Mouse (Mus musculus): ENCODE data around the gene P4ha2. TPM values are rescaled to one million over a fixed set of nuclear protein-coding genes. Genes with fewer than 3 reads are reported as not detected.

P4ha2 gene
- total RNA-seq, 2 experiments from 2014 or later: not detected

- no peak for ATAC-seq (replicated peaks; ENCODE audit: low FRiP score, poor library complexity, severe bottlenecking)
Measured at GRCm38 (mm10) chr11:54101701-54102100, 1.8 kb downstream of the P4ha2 start.

- no peak for ATAC-seq (replicated peaks; ENCODE audit: low FRiP score, poor library complexity, severe bottlenecking)
Measured at GRCm38 (mm10) chr11:54102706-54103449, 3.0 kb downstream of the P4ha2 start.

GRCm38 (mm10) chr11:54105011-54105410 lies 5.1 kb downstream of the P4ha2 start:
- ATAC-seq (replicated peaks; ENCODE audit: low FRiP score, poor library complexity, severe bottlenecking): no peak

GRCm38 (mm10) chr11:54106676-54107075 lies 6.8 kb downstream of the P4ha2 start:
- ATAC-seq (replicated peaks; ENCODE audit: low FRiP score, poor library complexity, severe bottlenecking): no peak

GRCm38 (mm10) chr11:54107239-54107638 lies 7.3 kb downstream of the P4ha2 start:
- no peak for ATAC-seq (replicated peaks; ENCODE audit: low FRiP score, poor library complexity, severe bottlenecking)

GRCm38 (mm10) chr11:54108131-54108530 lies 8.2 kb downstream of the P4ha2 start:
- ATAC-seq (replicated peaks; ENCODE audit: low FRiP score, poor library complexity, severe bottlenecking): no peak

GRCm38 (mm10) chr11:54108894-54109293 lies 9.0 kb downstream of the P4ha2 start:
- ATAC-seq (replicated peaks; ENCODE audit: low FRiP score, poor library complexity, severe bottlenecking): no peak

GRCm38 (mm10) chr11:54111291-54111690 lies 11.4 kb downstream of the P4ha2 start:
- ATAC-seq (replicated peaks; ENCODE audit: low FRiP score, poor library complexity, severe bottlenecking): no peak

- ATAC-seq (replicated peaks; ENCODE audit: low FRiP score, poor library complexity, severe bottlenecking): no peak
Measured at GRCm38 (mm10) chr11:54111976-54112741, 12.3 kb downstream of the P4ha2 start.

- ATAC-seq (replicated peaks; ENCODE audit: low FRiP score, poor library complexity, severe bottlenecking): no peak
Measured at GRCm38 (mm10) chr11:54112920-54113319, 13.0 kb downstream of the P4ha2 start.

- ATAC-seq (replicated peaks; ENCODE audit: low FRiP score, poor library complexity, severe bottlenecking): no peak
Measured at GRCm38 (mm10) chr11:54113352-54113751, 13.5 kb downstream of the P4ha2 start.

GRCm38 (mm10) chr11:54114746-54115145 lies 14.9 kb downstream of the P4ha2 start:
- ATAC-seq (replicated peaks; ENCODE audit: low FRiP score, poor library complexity, severe bottlenecking): no peak

- ATAC-seq (replicated peaks; ENCODE audit: low FRiP score, poor library complexity, severe bottlenecking): no peak
Measured at GRCm38 (mm10) chr11:54115301-54115700, 15.4 kb downstream of the P4ha2 start.

- no peak for ATAC-seq (replicated peaks; ENCODE audit: low FRiP score, poor library complexity, severe bottlenecking)
Measured at GRCm38 (mm10) chr11:54115911-54116310, 16.0 kb downstream of the P4ha2 start.

- ATAC-seq (replicated peaks; ENCODE audit: low FRiP score, poor library complexity, severe bottlenecking): no peak
Measured at GRCm38 (mm10) chr11:54116406-54116805, 16.5 kb downstream of the P4ha2 start.

- no peak for ATAC-seq (replicated peaks; ENCODE audit: low FRiP score, poor library complexity, severe bottlenecking)
Measured at GRCm38 (mm10) chr11:54117096-54117495, 17.2 kb downstream of the P4ha2 start.

GRCm38 (mm10) chr11:54119126-54119525 lies 19.2 kb downstream of the P4ha2 start:
- no peak for ATAC-seq (replicated peaks; ENCODE audit: low FRiP score, poor library complexity, severe bottlenecking)

- ATAC-seq (replicated peaks; ENCODE audit: low FRiP score, poor library complexity, severe bottlenecking): no peak
Measured at GRCm38 (mm10) chr11:54119740-54120360, 20.0 kb downstream of the P4ha2 start.

GRCm38 (mm10) chr11:54122416-54123264 lies 22.7 kb downstream of the P4ha2 start:
- no peak for ATAC-seq (replicated peaks; ENCODE audit: low FRiP score, poor library complexity, severe bottlenecking)
